Mouse (Mus musculus) heart, postnatal 25 days (tissue): Measurements from ENCODE around the gene Gm19402. TPM values are rescaled to one million over a fixed set of nuclear protein-coding genes. Genes with fewer than 3 reads are reported as not detected.
"Not testable (repeated sequence)": the region's sequence is repeated elsewhere in the genome, so short reads cannot be mapped to it uniquely, and the experiment has no call there.

Source experiments
- DNase-seq: peaks from one replicate; pipeline ENCODE4 v3.0.0; 2022; ENCODE audit warnings: low spot score
- intact Hi-C: fragments of 180-260 bp; cut with DNase I; formaldehyde crosslinking; loops from one replicate; pipeline ENCODE4 v1.15.1; 2025
- total RNA-seq, 2 experiments: library from RNA; stranded (reverse); gene quantifications; 2 replicates each; pipeline ENCODE4 v1.2.3; 2021

Gm19402 gene
- total RNA-seq: not detected

GRCm38 (mm10) chr10:77690356-77690807 is at the start of gene Gm19402:
Gm19402 (minus strand) TSS chr10:77690757.
- DNase-seq, intact Hi-C loops: not testable (repeated sequence)

GRCm38 (mm10) chr10:77738929-77739328 is 48.4 kb upstream of the Gm19402 start:
- no peak for DNase-seq
- intact Hi-C loops: no loop called here

- intact Hi-C loops: no loop called here
These were observed 45.4 kb upstream of the Gm19402 start for GRCm38 (mm10) chr10:77735928-77736327.

GRCm38 (mm10) chr10:77729241-77729640 is 38.7 kb upstream of the Gm19402 start:
- DNase-seq: no peak
- intact Hi-C loops: loop anchor here (5.0 kb wide), 2 partner anchors 88 to 102 kb away; no protein-coding TSS in a partner anchor

More at GRCm38 (mm10) chr10:77735928-77736327, 45.4 kb upstream of the Gm19402 start:
- DNase-seq: no peak

- intact Hi-C loops: loop anchor here (5.0 kb wide), 2 partner anchors 89 to 101 kb away; no protein-coding TSS in a partner anchor
These were observed 37.7 kb upstream of the Gm19402 start for GRCm38 (mm10) chr10:77728280-77728679.

GRCm38 (mm10) chr10:77726186-77726585 is 35.6 kb upstream of the Gm19402 start, which contains the start of gene Gm10100:
Gm10100 (plus strand) TSS chr10:77726486.
- intact Hi-C loops: loop anchor here (2.0 to 5.0 kb wide), 3 partner anchors 91 to 155 kb away; no protein-coding TSS in a partner anchor
- no peak for DNase-seq

More at GRCm38 (mm10) chr10:77728280-77728679, 37.7 kb upstream of the Gm19402 start:
- DNase-seq: no peak

- no peak for DNase-seq
- intact Hi-C loops: loop anchor here (5.0 kb wide), 2 partner anchors 92 to 98 kb away; no protein-coding TSS in a partner anchor
These were observed 34.3 kb upstream of the Gm19402 start for GRCm38 (mm10) chr10:77724855-77725254.

- DNase-seq, intact Hi-C loops: not testable (repeated sequence)
These were observed 29.7 kb upstream of the Gm19402 start, which contains the start of gene Krtap12-1 for GRCm38 (mm10) chr10:77720299-77720698. Krtap12-1 (plus strand) TSS chr10:77720599.

- no peak for DNase-seq
- intact Hi-C loops: no loop called here
These were observed 24.9 kb upstream of the Gm19402 start, which contains the start of gene Gm10142 for GRCm38 (mm10) chr10:77715507-77715906. Gm10142 (plus strand) TSS chr10:77715807.

- DNase-seq: no peak
- intact Hi-C loops: no loop called here
These were observed 23.2 kb upstream of the Gm19402 start for GRCm38 (mm10) chr10:77713734-77714133.

- DNase-seq, intact Hi-C loops: not testable (repeated sequence)
These were observed 20.6 kb upstream of the Gm19402 start, which contains the start of gene Gm10024 for GRCm38 (mm10) chr10:77711157-77711556. Gm10024 (plus strand) TSS chr10:77711457.

- intact Hi-C loops: loop anchor here (5.0 kb wide), 1 partner anchor 167 kb away; no protein-coding TSS in a partner anchor
- DNase-seq: no peak
These were observed 19.3 kb upstream of the Gm19402 start for GRCm38 (mm10) chr10:77709831-77710230.

- intact Hi-C loops: loop anchor here (5.0 kb wide), 1 partner anchor 171 kb away; no protein-coding TSS in a partner anchor
- DNase-seq: no peak
These were observed 15.8 kb upstream of the Gm19402 start, which contains the start of gene Gm10272 for GRCm38 (mm10) chr10:77706326-77706725. Gm10272 (plus strand) TSS chr10:77706626.

- intact Hi-C loops: no loop called here
- DNase-seq: no peak
These were observed 6.6 kb upstream of the Gm19402 start, which contains the start of gene Gm9508 for GRCm38 (mm10) chr10:77697133-77697532. Gm9508 (minus strand) TSS chr10:77697233.

- DNase-seq: no peak
- intact Hi-C loops: no loop called here
These were observed 3.5 kb downstream of the Gm19402 start for GRCm38 (mm10) chr10:77687021-77687420.

- no peak for DNase-seq
- intact Hi-C loops: no loop called here
These were observed 4.5 kb downstream of the Gm19402 start, which contains the start of gene Tspear for GRCm38 (mm10) chr10:77685895-77686664. Tspear (plus strand) TSS chr10:77686569.

- DNase-seq: no peak
- intact Hi-C loops: no loop called here
These were observed 6.4 kb downstream of the Gm19402 start for GRCm38 (mm10) chr10:77684181-77684580.

GRCm38 (mm10) chr10:77682994-77683393 is 7.6 kb downstream of the Gm19402 start:
- intact Hi-C loops: no loop called here

GRCm38 (mm10) chr10:77677562-77677961 is 13.0 kb downstream of the Gm19402 start:
- DNase-seq: no peak
- intact Hi-C loops: no loop called here

More at GRCm38 (mm10) chr10:77682994-77683393, 7.6 kb downstream of the Gm19402 start:
- no peak for DNase-seq

GRCm38 (mm10) chr10:77673765-77674164 is 16.8 kb downstream of the Gm19402 start:
- no peak for DNase-seq
- intact Hi-C loops: no loop called here
